Mouse (Mus musculus) urinary bladder, adult 18-20 months (tissue): ENCODE measurements around the gene Ptprn2.

ENCODE experiments used
- DNase-seq, 2 experiments: peaks; one replicate each; pipeline ENCODE4 v3.0.0; 2022; ENCODE audit warnings: low spot score in 2 of 2, mixed read lengths in 2 of 2

Gene Ptprn2

GRCm38 (mm10) chr12:116590076-116590475 lies 104.6 kb downstream of the Ptprn2 start:
- no peak for DNase-seq

- no peak for DNase-seq
Measured at GRCm38 (mm10) chr12:116594457-116594856, 108.9 kb downstream of the Ptprn2 start.

GRCm38 (mm10) chr12:116594866-116595610 lies 109.5 kb downstream of the Ptprn2 start:
- no peak for DNase-seq

- no peak for DNase-seq
Measured at GRCm38 (mm10) chr12:116595727-116596126, 110.2 kb downstream of the Ptprn2 start.

GRCm38 (mm10) chr12:116596993-116597392 lies 111.5 kb downstream of the Ptprn2 start:
- DNase-seq: no peak

GRCm38 (mm10) chr12:116597670-116598069 lies 112.2 kb downstream of the Ptprn2 start:
- no peak for DNase-seq

GRCm38 (mm10) chr12:116598123-116599005 lies 112.8 kb downstream of the Ptprn2 start:
- no peak for DNase-seq

GRCm38 (mm10) chr12:116599537-116599936 lies 114.0 kb downstream of the Ptprn2 start:
- no peak for DNase-seq

GRCm38 (mm10) chr12:116600054-116600453 lies 114.5 kb downstream of the Ptprn2 start:
- DNase-seq: no peak

- no peak for DNase-seq
Measured at GRCm38 (mm10) chr12:116601395-116601794, 115.9 kb downstream of the Ptprn2 start.

- DNase-seq: no peak
Measured at GRCm38 (mm10) chr12:116601921-116602320, 116.4 kb downstream of the Ptprn2 start.

- DNase-seq: no peak
Measured at GRCm38 (mm10) chr12:116608598-116608997, 123.1 kb downstream of the Ptprn2 start.

- peak; percentile 37 to 61 for DNase-seq
Measured at GRCm38 (mm10) chr12:116619868-116620267, 134.3 kb downstream of the Ptprn2 start.

GRCm38 (mm10) chr12:116620299-116620698 lies 134.8 kb downstream of the Ptprn2 start:
- DNase-seq: peak in 1 of 2 experiments; percentile 2

- no peak for DNase-seq
Measured at GRCm38 (mm10) chr12:116621325-116622040, 136.0 kb downstream of the Ptprn2 start.

GRCm38 (mm10) chr12:116622665-116623387 lies 137.3 kb downstream of the Ptprn2 start:
- no peak for DNase-seq

- DNase-seq: peak in 1 of 2 experiments; percentile 25
Measured at GRCm38 (mm10) chr12:116625391-116626281, 140.1 kb downstream of the Ptprn2 start.

GRCm38 (mm10) chr12:116628992-116629391 lies 143.5 kb downstream of the Ptprn2 start:
- no peak for DNase-seq

GRCm38 (mm10) chr12:116637498-116637897 lies 152.0 kb downstream of the Ptprn2 start:
- DNase-seq: no peak

GRCm38 (mm10) chr12:116640871-116641270 lies 155.4 kb downstream of the Ptprn2 start:
- DNase-seq: no peak
